Mouse (Mus musculus) hindbrain, embryonic 16.5 days (tissue): ENCODE measurements at regions not wholly inside any gene's neighbourhood (a gene's known extent, or its start where the extent isn't known, plus 50 kb on each side); places are given as distances from the start of the nearest gene placed in this dataset.

Source experiments
- ATAC-seq: fragments of 200-750 bp; cut with Nextera tagmentation; 2 replicates; pipeline ENCODE4 v1.8.0; 2017; ENCODE audit warnings: moderate TSS enrichment, moderate library complexity
- H3K27ac ChIP-seq: fragments of 300-500 bp; sonication (generic); 2 replicates; pipeline ENCODE4 v1.5.1; 2014; ENCODE audit warnings: low read depth, mild to moderate bottlenecking, control low read depth, low read length, moderate library complexity
- H3K27me3 ChIP-seq: fragments of 300-500 bp; sonication (generic); replicated peaks from 2 replicates; pipeline ENCODE4 v1.6.1; 2014; ENCODE audit warnings: low read length; ENCODE audit not compliant: control insufficient read depth, insufficient read depth
- H3K36me3 ChIP-seq: fragments of 300-500 bp; sonication (generic); 2 replicates; pipeline ENCODE4 v1.6.1; 2014; ENCODE audit warnings: mild to moderate bottlenecking, low read length, moderate library complexity, mixed read lengths; ENCODE audit not compliant: control insufficient read depth, insufficient read depth
- H3K4me1 ChIP-seq: fragments of 300-500 bp; sonication (generic); 2 replicates; pipeline ENCODE4 v1.6.1; 2014; ENCODE audit warnings: low read depth, low read length; ENCODE audit not compliant: control insufficient read depth, insufficient read depth
- H3K4me2 ChIP-seq: fragments of 300-500 bp; sonication (generic); 2 replicates; pipeline ENCODE4 v1.6.1; 2014; ENCODE audit warnings: mild to moderate bottlenecking, low read length, control low read depth, moderate library complexity
- H3K4me3 ChIP-seq: fragments of 300-500 bp; sonication (generic); 2 replicates; pipeline ENCODE4 v1.5.1; 2014; ENCODE audit warnings: mild to moderate bottlenecking, low read length, control low read depth, moderate library complexity
- H3K9ac ChIP-seq: fragments of 300-500 bp; sonication (generic); 2 replicates; pipeline ENCODE4 v1.6.1; 2014; ENCODE audit warnings: low read depth, mild to moderate bottlenecking, control low read depth, low read length, moderate library complexity
- H3K9me3 ChIP-seq: fragments of 300-500 bp; sonication (generic); 2 replicates; pipeline ENCODE4 v1.6.1; 2014; ENCODE audit warnings: mild to moderate bottlenecking, low read length, moderate library complexity; ENCODE audit not compliant: control insufficient read depth
- WGBS: fragments of 180-500 bp; shearing (Covaris S2); extraction: QIAGEN DNeasy Blood & Tissue Kit; methylation state at CpG from one replicate; pipeline ENCODE4 v1.1.7; 2014; 5-methylcytosine and 5-hydroxymethylcytosine counted together

DNA sequence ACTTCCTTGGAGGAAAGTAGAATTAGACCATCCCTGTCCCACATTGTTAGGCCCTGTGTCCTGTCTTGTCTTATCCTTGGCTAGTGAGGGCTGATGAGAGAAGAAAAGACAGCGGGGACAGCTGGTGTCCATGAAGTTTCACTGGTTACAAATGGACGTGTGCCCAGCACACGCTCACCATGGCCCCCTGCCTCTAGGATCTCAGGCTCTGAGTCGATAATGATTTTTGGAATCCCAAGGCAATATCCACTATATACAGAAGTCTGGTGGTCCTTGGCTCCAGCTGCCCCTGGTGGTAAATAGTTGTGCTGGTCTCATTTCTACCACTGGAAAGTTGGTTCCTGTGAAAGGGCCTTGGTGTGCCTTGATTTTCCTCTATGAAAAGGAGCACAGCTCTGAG, 51.7 kb upstream of the F13a1 start:
- H3K9me3 ChIP-seq: peaks cover 3% of the 10 kb centered on the region
- no peaks in the 10 kb centered on the region for H3K36me3 ChIP-seq
- H3K27me3 ChIP-seq: no peaks in the 10 kb centered on the region
- H3K9ac ChIP-seq: no peak overlapping the region
- H3K4me1 ChIP-seq: peaks cover 4% of the 10 kb centered on the region
- WGBS: 77% methylated on average over 4 of the region's 4 CpGs
- no peak overlapping the region for H3K4me3 ChIP-seq
- peak; percentile 29; the same call in 1 of the 2 replicates for ATAC-seq
- no peak overlapping the region for H3K27ac ChIP-seq
- H3K4me2 ChIP-seq: no peak overlapping the region
